Mouse (Mus musculus): ENCODE data around the gene Ndufa3. TPM values are rescaled to one million over a fixed set of nuclear protein-coding genes. Genes with fewer than 3 reads are reported as not detected.

Gene Ndufa3
- polyA plus RNA-seq, 1 experiment from 2014 or later = 516 TPM

DNA sequence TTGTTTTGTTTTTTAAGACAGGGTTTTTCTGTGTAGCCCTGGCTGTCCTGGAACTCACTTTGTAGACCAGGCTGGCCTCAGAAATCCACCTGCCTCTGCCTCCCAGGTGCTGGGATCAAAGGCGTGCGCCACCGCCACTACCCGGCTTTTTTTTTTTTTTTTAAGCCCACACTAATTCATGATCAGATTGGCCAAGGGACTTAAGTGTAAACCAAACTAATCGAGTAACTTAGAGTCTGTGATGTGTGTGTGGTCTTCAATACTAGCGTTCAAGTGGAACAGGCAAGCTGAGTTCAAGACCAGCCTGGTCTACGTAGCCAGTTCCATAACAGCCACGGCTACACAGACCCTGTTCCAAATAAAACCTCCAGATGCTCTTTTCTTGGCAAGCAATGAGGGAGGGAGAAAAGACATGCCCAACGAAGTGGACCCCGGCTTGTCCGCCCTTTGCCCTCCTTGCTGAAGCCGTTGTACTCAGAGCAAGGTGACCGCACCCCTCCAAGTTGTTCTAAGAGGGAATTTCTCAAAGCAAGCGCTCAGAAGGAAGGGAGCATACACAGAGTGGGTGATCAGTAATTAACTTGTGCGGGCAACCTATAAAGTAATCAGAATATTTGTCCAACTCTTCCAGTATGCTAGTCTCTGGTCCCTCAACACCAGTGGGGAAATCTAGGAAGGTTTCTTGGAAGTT is 47.5 kb downstream of the Ndufa3 start:
- H3K4me1 ChIP-seq (ENCODE audit: insufficient read depth, low read length) = peaks cover 17% of the 10 kb centered on the region
- H3K9ac ChIP-seq (replicated peaks; ENCODE audit: low read length) = peak overlapping the region; percentile 82
- H3K4me3 ChIP-seq (ENCODE audit: low read length) = peak overlapping the region; percentile 75
- H3K27me3 ChIP-seq (ENCODE audit: insufficient read depth, low read length) = no peaks in the 10 kb centered on the region
- H3K4me2 ChIP-seq (replicated peaks; ENCODE audit: low read depth, low read length) = peak overlapping the region; percentile 72
- H3K36me3 ChIP-seq (ENCODE audit: insufficient read depth, low read length) = peaks cover 30% of the 10 kb centered on the region
- H3K27ac ChIP-seq (ENCODE audit: low read length) = peak overlapping the region; percentile 90
- peak; percentile 40 for ATAC-seq (ENCODE audit: low FRiP score, low TSS enrichment)
- WGBS = 25% methylated on average over 15 of the region's 15 CpGs
- H3K9me3 ChIP-seq (ENCODE audit: low read length) = no peaks in the 10 kb centered on the region

DNA sequence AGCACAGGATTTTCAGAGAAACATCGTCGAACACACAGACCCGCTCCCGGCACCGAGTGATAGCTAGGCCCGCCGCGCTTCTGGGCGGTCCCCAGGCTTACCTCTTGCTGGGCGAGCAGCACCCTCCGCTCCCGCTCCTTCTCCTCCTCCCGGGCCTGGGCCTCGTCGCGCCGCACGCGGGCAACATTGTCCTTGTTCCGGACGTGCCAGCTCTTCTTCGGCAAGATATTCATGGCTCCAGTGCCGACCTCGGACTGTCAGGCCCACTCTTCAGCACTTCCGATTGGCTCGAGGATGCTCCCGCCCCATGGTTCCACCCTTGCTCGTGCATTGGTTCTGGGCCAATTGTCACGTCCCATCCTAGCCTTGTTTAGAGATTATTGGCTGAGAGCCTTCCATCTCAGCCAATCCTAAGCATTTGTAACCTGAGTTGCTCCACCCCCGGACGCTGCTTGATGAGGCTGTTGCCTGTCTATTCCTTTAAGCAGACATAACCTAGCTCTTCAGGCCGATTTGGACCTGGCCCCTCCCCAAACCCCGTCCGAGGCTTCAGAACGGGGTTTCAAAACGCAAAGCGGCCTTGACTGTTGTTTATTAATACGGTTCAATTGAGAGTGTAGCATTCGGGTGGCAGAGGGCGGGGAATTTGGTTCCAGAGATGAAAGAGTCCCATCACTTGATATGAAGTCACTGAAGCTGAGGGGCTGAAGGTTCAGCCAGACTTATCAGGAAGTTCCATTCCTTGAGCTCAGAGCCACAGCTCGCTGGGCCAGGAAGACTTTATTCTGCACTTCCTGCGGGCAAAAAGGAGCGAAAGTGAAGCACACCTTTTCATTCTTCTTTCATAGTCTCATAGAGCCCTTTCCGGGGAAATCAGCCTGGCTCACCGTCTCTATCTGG is 48.3 kb downstream of the Ndufa3 start, which contains the start of gene Leng1:
Leng1 (minus strand) TSS at position 626 of the 900 bp plus-strand sequence.
- peak; percentile 99 for ATAC-seq (ENCODE audit: low FRiP score, low TSS enrichment)
- 4% methylated on average over 45 of the region's 45 CpGs for WGBS
- Histone ChIP-seq H3K4me2 (replicated peaks; ENCODE audit: low read depth, low read length) (peak within 1 kb of the TSS; percentile 74), H3K27ac (ENCODE audit: low read length) (peak within 1 kb of the TSS; percentile 90), H3K9ac (replicated peaks; ENCODE audit: low read length) (peak within 1 kb of the TSS; percentile 82), H3K4me1 (ENCODE audit: insufficient read depth, low read length) (peaks cover 17% of the 10 kb centered on the region), H3K27me3 (ENCODE audit: insufficient read depth, low read length) (no peaks in the 10 kb centered on the region), H3K9me3 (ENCODE audit: low read length) (no peaks in the 10 kb centered on the region), H3K4me3 (ENCODE audit: low read length) (peak within 1 kb of the TSS; percentile 75), H3K36me3 (ENCODE audit: insufficient read depth, low read length) (peaks cover 22% of the 10 kb centered on the region)

DNA sequence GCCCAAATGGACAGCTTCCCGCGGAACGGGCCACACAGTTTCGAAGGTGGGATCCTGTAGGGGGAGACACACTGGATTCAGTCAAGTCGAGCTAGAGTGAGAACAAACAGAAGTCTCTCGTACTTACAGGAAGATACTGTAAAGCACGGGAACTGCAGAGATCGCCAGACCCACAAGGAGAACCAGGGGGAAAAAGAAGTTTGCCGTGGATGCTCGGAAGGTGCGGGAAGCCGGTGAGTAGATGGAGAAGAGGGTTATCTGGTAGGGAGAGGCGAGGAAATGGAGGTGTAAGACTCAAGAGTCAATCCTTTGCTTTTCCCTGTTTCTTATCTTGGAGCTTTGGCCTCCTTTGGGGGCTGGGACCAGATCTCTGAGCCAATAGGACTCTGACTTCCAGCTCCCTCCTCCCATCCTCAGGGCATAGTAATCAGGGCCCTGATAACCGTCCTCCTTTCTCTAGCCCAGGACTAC is 49.8 kb downstream of the Ndufa3 start:
- no peaks in the 10 kb centered on the region for H3K9me3 ChIP-seq (ENCODE audit: low read length)
- no peak for ATAC-seq (ENCODE audit: low FRiP score, low TSS enrichment)
- H3K27me3 ChIP-seq (ENCODE audit: insufficient read depth, low read length) = no peaks in the 10 kb centered on the region
- WGBS = 20% methylated on average over 14 of the region's 14 CpGs
- H3K9ac ChIP-seq (replicated peaks; ENCODE audit: low read length) = 0 out of 2 replicates have a peak overlapping the region, but pooled peaks have one; percentile 28
- H3K36me3 ChIP-seq (ENCODE audit: insufficient read depth, low read length) = peaks cover 11% of the 10 kb centered on the region
- peak overlapping the region; percentile 37 for H3K4me2 ChIP-seq (replicated peaks; ENCODE audit: low read depth, low read length)
- no peak overlapping the region for H3K27ac ChIP-seq (ENCODE audit: low read length)
- H3K4me3 ChIP-seq (ENCODE audit: low read length) = peak overlapping the region; percentile 7; the same call in 1 of the 2 replicates
- H3K4me1 ChIP-seq (ENCODE audit: insufficient read depth, low read length) = peaks cover 17% of the 10 kb centered on the region

Small RNAs within 50 kb of the gene (microRNA-seq; reads per million reads assigned to microRNA genes)
- gene Gm25100 (not detected), gene Mir3572 (2.4 reads per million, percentile 10 among the genes with 10 or more reads in this experiment)

Other genes with a start within 250 kb of the Ndufa3 start
- 1.0 TPM in 2 replicates for gene Cacng8, start 226.7 kb upstream of the Ndufa3 start, polyA plus RNA-seq (2015; fragmentation: Nextera tagmentation; extraction: Ambion mirVana)
- gene Cacng6, start 193.2 kb upstream of the Ndufa3 start, polyA plus RNA-seq (2015; fragmentation: Nextera tagmentation; extraction: Ambion mirVana) = 0.19 and 0.22 TPM in 2 replicates
- gene Tarm1, start 114.7 kb upstream of the Ndufa3 start, polyA plus RNA-seq (2015; fragmentation: Nextera tagmentation; extraction: Ambion mirVana) = 0.12 TPM in 1 of 2 replicates, not detected in the other
- gene Oscar, start 1.2 kb upstream of the Ndufa3 start, polyA plus RNA-seq (2015; fragmentation: Nextera tagmentation; extraction: Ambion mirVana) = 0.25 and 0.36 TPM in 2 replicates
- 21.4 and 27.7 TPM in 2 replicates for gene Tfpt, start 12.6 kb downstream of the Ndufa3 start, polyA plus RNA-seq (2015; fragmentation: Nextera tagmentation; extraction: Ambion mirVana)
- 115 and 118 TPM in 2 replicates for gene Prpf31, start 12.6 kb downstream of the Ndufa3 start, polyA plus RNA-seq (2015; fragmentation: Nextera tagmentation; extraction: Ambion mirVana)
- 65.3 and 71.6 TPM in 2 replicates for gene Cnot3, start 27.9 kb downstream of the Ndufa3 start, polyA plus RNA-seq (2015; fragmentation: Nextera tagmentation; extraction: Ambion mirVana)
- gene Leng1, start 48.5 kb downstream of the Ndufa3 start, polyA plus RNA-seq (2015; fragmentation: Nextera tagmentation; extraction: Ambion mirVana) = 16.7 and 17.4 TPM in 2 replicates
- gene Tmc4, start 60.2 kb downstream of the Ndufa3 start, polyA plus RNA-seq (2015; fragmentation: Nextera tagmentation; extraction: Ambion mirVana) = 25.3 and 29.1 TPM in 2 replicates
- gene Tsen34, start 75.5 kb downstream of the Ndufa3 start, polyA plus RNA-seq (2015; fragmentation: Nextera tagmentation; extraction: Ambion mirVana) = 286 and 341 TPM in 2 replicates
- 70.5 and 73.9 TPM in 2 replicates for gene Mboat7, start 76.2 kb downstream of the Ndufa3 start, polyA plus RNA-seq (2015; fragmentation: Nextera tagmentation; extraction: Ambion mirVana)
- gene Rps9, start 86.6 kb downstream of the Ndufa3 start, polyA plus RNA-seq (2015; fragmentation: Nextera tagmentation; extraction: Ambion mirVana) = 1,357 and 1,383 TPM in 2 replicates
- gene Pirb, start 103.0 kb downstream of the Ndufa3 start, polyA plus RNA-seq (2015; fragmentation: Nextera tagmentation; extraction: Ambion mirVana) = 0.85 and 0.98 TPM in 2 replicates
- gene Gm15448, start 208.3 kb downstream of the Ndufa3 start, polyA plus RNA-seq (2015; fragmentation: Nextera tagmentation; extraction: Ambion mirVana) = 0.11 TPM in 1 of 2 replicates, not detected in the other
- gene Pira2, start 227.7 kb downstream of the Ndufa3 start, polyA plus RNA-seq (2015; fragmentation: Nextera tagmentation; extraction: Ambion mirVana) = 0.13 and 0.21 TPM in 2 replicates

Measured in kidney, embryonic 16.5 days (tissue).